Comparison of ENCODE assay signal across 26 mouse cellular contexts in genomic region chr11:75131300-75131699, GRCm38 (mm10). TPM values are rescaled to one million over a fixed set of nuclear protein-coding genes. Genes with fewer than 3 reads are reported as not detected.
"Had no signal": no experiment of that assay in that cellular context is flagged by ENCODE, and none has a peak within 500 bp of the region (broad histone marks: within the 10 kb centered on the region; RNA-seq: fewer than 3 reads in every experiment).

No protein-coding gene starts in this region.

- H3K27ac ChIP-seq: hindbrain, embryonic 12.5 days; hindbrain, embryonic 14.5 days; intestine, embryonic 15.5 days; limb, embryonic 13.5 days; limb, embryonic 15.5 days; liver, embryonic 12.5 days; liver, embryonic 14.5 days had no signal

- H3K27me3 ChIP-seq: hindbrain, embryonic 12.5 days; intestine, embryonic 15.5 days; limb, embryonic 13.5 days; limb, embryonic 15.5 days; liver, embryonic 12.5 days had no signal

- H3K9me3 ChIP-seq: hindbrain, embryonic 12.5 days; intestine, embryonic 15.5 days; limb, embryonic 13.5 days; limb, embryonic 15.5 days; liver, embryonic 12.5 days had no signal

- H3K36me3 ChIP-seq: hindbrain, embryonic 12.5 days; intestine, embryonic 15.5 days; limb, embryonic 15.5 days; liver, embryonic 12.5 days had no signal

- H3K4me3 ChIP-seq: gastrocnemius, adult 2 months; hindbrain, embryonic 12.5 days; intestine, embryonic 15.5 days; layer of hippocampus, adult 2 months; limb, embryonic 13.5 days; limb, embryonic 15.5 days; liver, embryonic 12.5 days had no signal

- ATAC-seq: forebrain, postnatal 0 days; hindbrain, embryonic 16.5 days; inflammation-experienced regulatory T-cells, adult 6 months; intestine, embryonic 15.5 days; intestine, postnatal 0 days; liver, embryonic 12.5 days had no signal

- DNase-seq: forebrain, postnatal 0 days; gastrocnemius, adult 2 months; gastrocnemius, postnatal 10 days; gastrocnemius, postnatal 25 days; heart, adult 18-20 months; heart, postnatal 14 days; heart, postnatal 36 days; kidney, adult 18-20 months; kidney, adult 8-10 months; kidney, postnatal 10 days; kidney, postnatal 25 days; kidney, postnatal 4 days; left cerebral cortex, postnatal 4 days had no signal

- H3K4me2 ChIP-seq: heart, embryonic 11.5 days; hindbrain, embryonic 12.5 days; hindbrain, embryonic 14.5 days; intestine, embryonic 15.5 days; limb, embryonic 13.5 days; limb, embryonic 15.5 days; liver, embryonic 12.5 days had no signal

- H3K9ac ChIP-seq: forebrain, postnatal 0 days; hindbrain, embryonic 12.5 days; hindbrain, embryonic 14.5 days; intestine, embryonic 15.5 days; limb, embryonic 13.5 days; limb, embryonic 15.5 days; liver, embryonic 12.5 days; liver, embryonic 14.5 days had no signal

RNA-seq across cellular contexts. Expression of gene Hic1, which starts 38.0 kb away (rescaled TPM):
- total RNA-seq: hematopoietic stem cell, adult 5-6 weeks had no signal
